Mouse (Mus musculus) C2C12 (cell line): ENCODE data around the gene Zfp467.

Experiments
- CEBPB ChIP-seq: IDR thresholded peaks from one replicate; pipeline ENCODE4 v1.6.1; 2011; ENCODE audit warnings: low read depth, mild to moderate bottlenecking, control low read depth, moderate library complexity
- CTCF ChIP-seq: IDR thresholded peaks from one replicate; pipeline ENCODE4 v1.5.1; 2011; ENCODE audit not compliant: control insufficient read depth, insufficient read depth, insufficient read length
- FOSL1 ChIP-seq: IDR thresholded peaks from one replicate; pipeline ENCODE4 v1.8.0; 2011; ENCODE audit warnings: mild to moderate bottlenecking, low read length; ENCODE audit not compliant: poor library complexity, insufficient read depth, severe bottlenecking
- MAX ChIP-seq: IDR thresholded peaks from one replicate; pipeline ENCODE4 v1.6.1; 2011; ENCODE audit warnings: mild to moderate bottlenecking, control low read depth
- MYOD1 ChIP-seq: IDR thresholded peaks from one replicate; pipeline ENCODE4 v1.6.1; 2011; ENCODE audit warnings: low read depth; ENCODE audit not compliant: control insufficient read depth, insufficient read length
- MYOG ChIP-seq: IDR thresholded peaks from one replicate; pipeline ENCODE4 v1.6.1; 2011; ENCODE audit not compliant: control insufficient read depth, insufficient read length; ENCODE audit errors: extremely low read depth
- USF1 ChIP-seq: IDR thresholded peaks from one replicate; pipeline ENCODE4 v1.6.1; 2011; ENCODE audit warnings: low read depth, mild to moderate bottlenecking, control low read depth, moderate library complexity

DNA sequence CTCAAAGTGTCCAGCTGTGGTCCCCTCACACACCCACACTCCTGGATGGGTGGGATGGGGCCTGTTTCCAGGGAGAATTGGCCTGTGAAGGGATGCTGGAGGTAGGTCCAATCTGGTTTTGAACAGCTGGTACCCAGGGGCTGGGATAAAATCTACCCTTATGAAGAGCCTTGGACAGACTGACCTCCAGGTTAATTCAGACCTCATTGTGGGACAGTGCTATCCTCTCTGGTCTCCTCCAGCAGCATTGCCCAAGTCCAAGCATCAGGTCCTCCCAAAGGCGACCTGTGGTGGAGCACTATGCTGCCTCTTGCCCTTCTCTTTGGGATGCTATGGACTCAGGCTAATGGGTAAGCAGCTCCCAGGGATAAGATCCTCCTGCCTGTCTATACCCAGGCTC is 2.3 kb upstream of the Zfp467 start, which contains the start of gene Sspo:
- TF ChIP-seq CTCF (no peak), USF1 (no peak), MYOG (no peak), FOSL1 (no peak), MAX (no peak), MYOD1 (no peak), CEBPB (no peak)
